Mouse (Mus musculus) adrenal gland, postnatal 10 days (tissue): ENCODE measurements around the gene Map2k4. TPM values are rescaled to one million over a fixed set of nuclear protein-coding genes. Genes with fewer than 3 reads are reported as not detected.

ENCODE experiments used
- DNase-seq: peaks from one replicate; pipeline ENCODE4 v3.0.0; 2021; ENCODE audit warnings: mixed read lengths
- microRNA-seq: library from miRNA; unstranded; fragments of <30 nt; microRNA quantifications from one replicate; pipeline ENCODE4 v1.2.0, GENCODE M21; 2021
- total RNA-seq, 2 experiments: library from RNA; stranded (reverse); gene quantifications; 2 replicates each; pipeline ENCODE4 v1.2.3; 2021

Gene Map2k4
- total RNA-seq, 2 experiments from 2014 or later, result 42.7 to 46.4 TPM

DNA sequence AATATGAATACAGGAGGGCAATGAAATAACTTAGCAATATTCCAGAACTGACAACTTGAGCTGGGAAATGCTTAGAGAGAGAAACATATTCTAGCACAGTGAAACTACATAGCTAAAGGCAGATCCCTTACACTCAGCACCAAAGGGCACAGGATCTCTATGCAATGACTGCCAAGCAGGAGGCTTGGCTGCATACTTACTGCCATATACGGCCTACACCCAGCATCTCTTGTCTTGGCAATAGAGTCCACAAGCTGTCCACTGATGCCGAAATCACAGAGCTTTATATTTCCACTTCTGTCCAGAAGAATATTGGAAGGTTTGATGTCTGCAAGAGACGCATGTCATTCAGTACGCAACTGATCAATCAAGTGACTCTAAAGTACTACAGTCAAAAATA is 81.3 kb downstream of the Map2k4 start:
- DNase-seq, result no peak

DNA sequence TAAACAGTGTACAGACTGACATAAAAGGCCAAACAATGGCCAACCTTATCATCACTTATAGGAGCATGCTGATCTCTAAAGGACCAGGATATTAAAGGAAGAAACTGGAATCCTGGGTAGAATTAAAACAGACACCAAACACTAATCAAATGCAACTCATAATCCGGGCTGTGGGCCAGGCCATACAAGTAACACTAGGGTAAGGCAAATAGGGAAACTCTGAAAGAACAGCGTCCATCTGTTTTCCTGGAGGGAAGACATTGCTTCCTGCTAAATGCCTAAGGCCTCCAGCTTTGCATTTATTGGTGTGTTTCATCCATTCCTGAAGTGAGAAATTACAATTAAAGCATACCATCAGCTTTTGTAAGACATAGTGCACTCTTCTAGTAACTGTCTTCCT is 81.9 kb downstream of the Map2k4 start:
- no peak for DNase-seq

DNA sequence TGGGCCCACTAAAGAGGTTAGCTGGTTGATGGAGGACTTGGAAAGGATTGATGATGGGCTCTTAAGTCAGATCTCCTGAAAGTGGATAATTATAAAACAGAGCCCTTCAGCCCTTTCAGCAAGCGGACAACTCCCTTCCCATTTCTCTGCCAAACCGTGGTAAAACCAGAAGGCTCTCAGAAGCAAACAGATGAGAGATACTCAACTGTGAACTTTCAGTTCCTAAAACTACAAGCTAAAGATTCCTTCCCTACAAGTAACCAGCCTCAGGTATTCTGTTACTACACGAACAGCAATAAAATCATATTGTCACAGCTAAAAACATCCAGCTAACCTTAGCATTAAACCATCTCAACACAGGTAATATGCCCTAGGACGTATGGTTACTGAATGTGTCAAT is 83.2 kb downstream of the Map2k4 start:
- no peak for DNase-seq

DNA sequence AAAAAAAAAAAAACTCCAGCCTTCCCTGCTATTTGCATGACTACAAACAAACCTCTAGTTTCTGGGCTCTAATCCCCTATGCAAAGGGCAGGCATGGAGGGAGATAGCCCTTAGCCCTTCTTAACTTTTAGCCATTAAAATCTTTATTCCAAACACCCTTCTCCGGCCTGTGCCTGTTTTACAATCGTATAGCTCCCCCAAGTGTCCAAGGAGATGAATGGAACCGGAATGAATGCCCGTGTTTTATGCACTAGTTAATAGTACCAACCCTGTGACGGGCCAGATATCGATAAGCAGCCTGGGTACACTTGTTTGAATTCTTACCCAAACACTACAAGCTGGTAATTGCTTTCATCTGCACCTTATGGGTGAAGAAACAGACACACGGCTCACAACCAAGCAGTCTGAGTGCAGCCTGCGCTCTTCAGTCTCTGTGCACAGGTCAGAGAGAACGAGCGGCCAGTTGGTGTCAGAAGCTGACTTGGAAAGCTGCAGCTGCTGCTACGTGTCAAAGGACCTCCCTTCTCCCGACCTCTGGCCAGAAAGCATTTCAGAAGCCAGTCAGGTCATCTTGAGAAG is 109.2 kb downstream of the Map2k4 start:
- DNase-seq, result peak; percentile 43

DNA sequence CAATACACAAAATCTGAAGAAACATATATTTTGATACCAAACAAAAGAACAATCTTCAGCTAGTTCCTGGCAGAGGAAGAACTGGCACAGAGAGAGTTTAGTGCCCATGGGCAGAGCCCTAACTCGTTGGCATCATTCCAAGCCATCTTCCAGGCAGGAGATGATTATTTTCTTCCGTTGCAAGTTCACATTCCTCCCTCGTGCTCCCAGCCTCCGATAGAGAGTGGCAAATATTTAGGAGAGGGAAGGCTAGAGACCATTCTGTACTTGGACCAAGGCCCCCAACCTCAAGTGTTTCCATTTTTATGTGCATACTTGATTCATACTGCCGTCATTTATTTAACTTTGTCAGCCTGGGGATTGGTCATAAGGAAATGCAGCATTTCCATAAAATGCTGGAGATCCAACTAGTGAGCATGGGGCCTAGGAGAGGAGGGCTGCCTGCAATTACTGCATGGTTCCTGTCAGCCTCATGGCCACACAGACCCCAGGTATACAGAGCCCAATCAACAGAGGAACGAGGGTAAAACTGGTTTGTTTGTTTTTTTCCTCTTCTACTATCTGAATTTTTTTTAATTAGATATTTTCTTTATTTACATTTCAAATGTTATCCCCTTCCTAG is 120.6 kb downstream of the Map2k4 start:
- no peak for DNase-seq

DNA sequence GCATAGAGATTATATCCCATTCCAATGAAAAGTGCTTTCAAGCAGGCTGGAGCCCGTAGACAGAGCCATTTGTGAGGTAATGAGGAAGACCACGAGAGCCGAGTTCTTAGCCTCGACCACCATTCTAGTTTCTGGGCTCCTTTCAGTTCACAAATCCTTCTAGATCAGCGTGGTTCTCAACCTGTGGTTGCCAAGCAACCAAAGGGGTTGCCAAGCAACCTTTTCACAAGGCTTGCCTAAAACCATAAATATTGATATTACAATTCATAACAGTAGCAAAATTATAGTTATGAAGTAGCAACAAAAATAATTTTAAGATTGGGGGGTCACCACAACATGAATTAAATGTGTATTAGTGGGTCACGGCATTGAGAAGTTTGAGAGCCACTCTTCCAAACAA is 123.2 kb downstream of the Map2k4 start:
- no peak for DNase-seq

DNA sequence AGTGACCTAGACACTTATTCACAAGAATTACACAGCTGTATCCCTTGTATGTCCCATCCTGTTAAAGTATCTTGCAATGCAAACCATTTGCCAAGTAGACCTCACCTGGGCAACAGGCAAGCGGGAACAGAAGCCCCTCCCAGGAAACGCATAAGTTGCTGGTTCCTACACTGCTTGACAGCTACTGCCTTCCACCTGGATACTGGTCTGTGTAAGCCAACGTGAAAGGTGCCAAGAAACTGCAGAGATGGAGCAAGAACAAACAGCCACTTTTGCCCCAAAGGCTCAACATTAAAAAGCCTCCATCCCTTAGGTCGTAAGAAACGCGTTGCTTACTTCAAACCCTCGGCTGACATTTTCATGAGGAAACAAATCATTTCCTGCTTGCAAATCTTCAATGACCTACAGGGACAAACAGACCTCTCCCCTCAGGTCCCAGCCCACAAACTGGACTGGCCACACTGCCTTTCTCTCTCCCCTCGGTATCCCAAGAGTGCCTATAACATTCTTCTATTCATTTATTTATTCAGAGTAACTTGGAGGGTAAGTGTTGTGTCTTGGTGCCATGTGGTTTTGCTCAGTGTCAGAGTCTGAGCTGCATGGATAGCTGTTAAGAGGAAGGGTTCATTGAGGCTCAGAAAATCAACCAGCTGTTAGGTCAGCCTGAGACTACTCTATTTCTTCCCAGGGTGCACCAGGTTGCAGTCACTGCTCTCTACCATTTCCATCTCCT is 126.1 kb downstream of the Map2k4 start:
- no peak for DNase-seq

DNA sequence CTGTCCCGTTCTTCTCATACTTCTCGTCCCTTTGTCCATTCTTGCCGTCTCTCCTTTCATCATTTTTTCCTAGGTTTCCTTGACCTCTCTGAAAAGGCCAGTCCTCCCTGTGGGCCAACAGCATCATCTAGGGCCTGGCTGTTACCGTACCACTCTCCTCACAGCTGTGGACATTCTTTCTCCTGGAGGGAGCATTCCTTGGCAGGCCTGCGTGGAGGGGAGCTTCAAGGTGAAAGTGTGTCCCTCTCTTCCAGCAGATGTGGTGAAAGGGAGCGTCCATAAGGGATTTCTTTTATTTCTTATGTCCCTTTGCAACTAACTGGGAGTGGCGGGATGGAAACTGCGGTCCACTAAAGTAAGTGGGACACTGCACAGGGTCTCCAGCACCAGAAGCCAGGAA is 134.2 kb downstream of the Map2k4 start:
- DNase-seq, result no peak

DNA sequence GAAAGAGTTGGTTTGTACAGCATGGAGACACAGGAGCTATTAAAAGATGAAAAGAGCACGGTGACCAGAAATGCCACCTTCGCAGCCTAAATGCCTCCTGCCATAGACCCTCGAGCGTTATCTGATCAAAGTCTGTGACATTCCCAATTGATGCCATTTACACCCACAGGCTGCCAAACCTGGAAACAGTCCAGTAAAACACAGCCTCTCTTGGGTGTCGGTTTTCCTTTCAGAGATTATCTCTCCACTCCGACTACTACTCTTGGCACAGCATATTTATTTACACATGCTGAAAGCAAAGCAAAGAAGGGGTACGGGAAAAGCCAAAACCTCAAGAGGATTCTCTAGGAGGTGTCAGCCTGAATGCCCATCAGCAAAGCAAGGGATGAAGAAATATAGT is 136.7 kb downstream of the Map2k4 start:
- DNase-seq, result no peak

DNA sequence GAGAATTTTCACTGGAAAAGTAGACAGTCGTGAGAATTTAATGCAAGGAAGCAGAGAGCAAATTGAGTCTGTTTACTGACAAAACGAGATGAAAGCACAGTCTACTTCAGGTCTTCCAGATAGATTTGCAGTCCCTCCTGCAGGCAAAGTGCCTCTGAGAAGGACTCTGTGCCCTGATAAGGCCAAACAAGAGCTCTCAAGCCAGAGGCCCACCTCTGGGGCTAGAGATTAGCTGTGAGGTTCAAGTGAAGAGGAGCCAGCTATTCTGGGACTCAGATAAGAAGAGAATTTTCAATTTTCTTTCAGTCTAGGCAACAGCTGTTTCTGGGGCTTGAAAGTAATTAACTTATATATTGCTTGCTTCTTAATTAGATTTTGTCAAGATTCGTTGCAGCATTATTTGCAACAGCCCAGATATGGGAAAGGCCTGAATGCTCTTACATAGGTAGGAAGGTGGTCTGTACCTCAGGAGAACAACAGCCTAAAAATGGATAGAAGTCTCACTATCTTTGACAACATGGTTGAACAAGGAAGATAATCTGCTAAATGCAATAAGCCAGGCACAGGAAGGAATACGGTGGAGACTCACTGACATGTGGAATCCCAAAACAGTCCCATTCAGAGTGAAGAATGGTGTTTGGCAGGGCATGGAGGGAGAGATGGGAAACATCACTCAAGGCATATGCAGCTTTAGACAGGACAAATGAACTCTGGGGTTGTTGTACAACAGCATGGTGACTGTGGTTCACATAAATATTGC is 138.0 kb downstream of the Map2k4 start:
- DNase-seq, result no peak

DNA sequence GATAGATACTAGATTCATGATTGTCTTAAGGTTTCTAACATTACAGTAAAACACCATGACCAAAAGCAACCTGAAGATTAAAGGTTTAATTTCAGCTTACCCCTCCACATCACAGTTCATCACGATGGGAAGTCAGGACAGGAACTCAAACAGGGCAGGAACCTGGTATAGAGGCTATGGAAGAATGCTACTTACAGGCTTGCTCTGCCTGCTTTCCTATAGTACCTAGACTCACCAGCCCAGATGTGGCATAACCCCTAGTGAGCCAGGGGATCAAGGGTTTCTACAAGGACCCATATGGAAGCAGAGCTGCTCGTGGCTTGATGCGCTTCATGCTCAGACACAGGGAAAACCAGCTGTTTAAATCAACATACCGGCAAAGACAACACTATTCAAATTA is 138.6 kb downstream of the Map2k4 start:
- DNase-seq, result no peak

DNA sequence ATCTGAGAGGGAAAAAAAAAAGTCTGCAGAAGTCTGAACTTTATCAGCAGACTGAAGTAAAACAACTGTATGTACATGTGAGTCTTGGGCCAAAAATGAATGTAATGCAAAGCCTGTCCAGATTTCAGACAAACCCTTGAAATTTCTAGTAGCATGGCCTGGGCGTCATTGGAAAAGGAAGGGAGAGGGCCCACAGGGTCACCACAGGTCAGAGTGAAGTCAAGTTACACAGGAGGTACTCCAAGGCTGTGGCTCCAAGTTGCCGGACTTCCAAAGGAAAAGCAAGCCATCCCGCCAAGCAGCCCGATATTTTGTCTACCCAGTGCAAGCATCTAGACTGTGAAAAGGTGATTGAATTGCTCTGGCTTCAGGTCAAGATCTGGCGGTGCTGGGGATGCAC is 141.8 kb downstream of the Map2k4 start:
- no peak for DNase-seq

DNA sequence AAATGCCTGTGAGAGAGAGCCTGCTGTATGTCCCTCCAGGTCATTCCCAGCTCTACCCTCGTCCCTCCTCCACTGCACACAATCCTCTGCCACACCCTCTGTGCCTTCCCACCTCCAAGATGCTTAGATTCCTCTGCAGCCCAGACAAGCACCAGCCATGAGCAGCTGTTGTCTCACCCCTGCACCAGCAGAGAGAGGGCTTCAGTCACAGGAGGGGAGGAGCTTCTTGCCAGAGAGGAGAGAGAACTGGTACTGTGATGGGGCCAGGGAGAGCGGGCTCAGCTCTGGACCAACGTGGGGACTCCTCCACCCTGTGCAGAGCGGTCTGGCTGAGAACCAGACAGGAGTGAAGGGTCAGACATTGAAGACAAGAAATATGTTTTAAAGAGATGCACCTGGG is 143.6 kb downstream of the Map2k4 start:
- no peak for DNase-seq

DNA sequence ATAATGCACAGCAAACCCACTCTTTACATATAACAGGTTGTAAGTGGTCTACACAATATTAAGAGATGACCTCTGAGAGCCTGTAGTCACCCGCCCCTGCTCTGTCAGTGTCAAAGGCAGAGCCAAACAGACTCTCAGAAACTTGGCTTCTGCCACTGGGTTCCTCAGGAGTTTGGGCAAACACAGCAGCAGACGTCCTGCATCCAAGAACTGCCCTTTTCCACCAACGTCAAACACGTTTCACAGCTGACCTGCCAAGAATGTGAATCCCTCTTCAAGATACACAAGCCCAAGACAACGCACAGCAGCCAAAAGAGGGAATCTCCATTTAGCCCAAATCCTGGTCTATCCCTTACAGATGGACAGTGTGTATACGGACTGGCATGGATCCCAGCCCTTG is 147.8 kb downstream of the Map2k4 start:
- no peak for DNase-seq

Small RNAs within 50 kb of the gene (microRNA-seq; reads per million reads assigned to microRNA genes)
- gene Mir744, result 11,763 reads per million, percentile 94 among the genes with 10 or more reads in this experiment

Other genes starting within 250 kb of the Map2k4 start
- gene Zkscan6, start 18.9 kb upstream of the Map2k4 start, total RNA-seq, result 10 to 100 TPM; 10.8 to 12.9 TPM